Mouse (Mus musculus) 3T3-L1 (cell line): ENCODE measurements at regions not wholly inside any gene's neighbourhood (a gene's known extent, or its start where the extent isn't known, plus 50 kb on each side); places are given as distances from the start of the nearest gene placed in this dataset.

Experiments used
- DNase-seq: peaks from one replicate; pipeline ENCODE4 v3.0.0-alpha.2; 2015; ENCODE audit warnings: low read depth, low spot score

DNA sequence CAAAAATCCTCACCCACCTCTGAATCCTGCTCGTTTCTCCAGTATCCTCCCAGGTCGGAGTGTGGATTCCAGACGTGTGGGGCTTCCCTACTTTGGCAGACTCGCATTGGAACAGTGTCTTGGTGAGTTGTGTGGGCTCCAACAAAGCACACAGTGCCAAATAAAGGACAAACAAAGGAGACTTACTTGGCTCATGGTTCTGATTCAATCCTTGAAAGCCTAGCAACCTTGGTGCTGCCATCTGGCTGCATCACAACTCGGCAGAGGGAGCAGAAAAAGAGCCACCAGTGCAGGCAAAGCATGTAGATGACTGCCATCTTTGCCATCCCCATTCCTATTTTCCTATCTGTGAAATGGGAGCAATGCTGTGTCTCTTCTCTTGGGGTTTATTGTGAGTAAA, 64.0 kb downstream of the Il9r start:
- DNase-seq: no peak

- no peak for DNase-seq
These were observed 66.1 kb downstream of the Il9r start for GRCm38 (mm10) chr11:32133996-32134395.

- peak; percentile 46 for DNase-seq
These were observed 68.0 kb downstream of the Il9r start for GRCm38 (mm10) chr11:32132008-32132615.

DNA sequence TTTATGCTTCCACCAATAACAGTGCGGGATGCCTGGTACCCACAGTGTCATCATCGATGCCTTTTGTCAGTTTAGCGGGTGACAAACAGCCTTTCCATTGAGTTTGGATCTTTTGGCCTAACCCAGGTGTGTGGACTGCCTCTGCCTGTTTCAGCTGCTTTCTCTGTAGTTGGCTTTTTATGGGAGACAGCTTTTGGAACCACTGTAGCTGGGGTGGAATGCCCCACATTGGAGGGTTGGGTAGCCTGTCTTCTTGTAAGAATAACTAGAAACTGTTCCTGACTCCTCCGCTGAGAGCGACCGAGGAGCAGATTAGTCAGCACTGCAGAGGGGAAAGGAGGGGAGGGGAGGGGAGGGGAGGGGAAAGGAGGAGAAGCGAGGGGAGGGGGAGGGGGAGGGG, 71.5 kb downstream of the Il9r start:
- DNase-seq: no peak

DNA sequence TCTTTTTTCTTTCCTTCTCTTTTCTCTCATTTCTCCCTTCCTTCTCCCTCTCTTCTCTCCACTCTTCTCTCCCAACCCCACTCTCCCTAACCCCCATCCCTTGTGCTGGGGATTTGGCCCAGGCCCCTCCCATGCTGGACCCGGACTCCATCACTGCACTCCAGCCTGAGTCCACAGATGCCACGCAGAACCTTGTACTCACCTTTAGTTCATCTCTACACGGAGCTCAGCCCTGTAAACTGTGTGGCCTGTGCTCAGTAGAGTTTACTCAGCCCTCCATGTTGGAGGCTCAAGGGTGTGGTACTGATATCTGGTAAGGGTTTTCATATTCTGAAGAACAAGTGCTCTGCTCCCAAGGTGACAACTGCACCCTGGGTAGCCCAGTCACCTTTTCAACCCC, 72.1 kb downstream of the Il9r start:
- DNase-seq: no peak

DNA sequence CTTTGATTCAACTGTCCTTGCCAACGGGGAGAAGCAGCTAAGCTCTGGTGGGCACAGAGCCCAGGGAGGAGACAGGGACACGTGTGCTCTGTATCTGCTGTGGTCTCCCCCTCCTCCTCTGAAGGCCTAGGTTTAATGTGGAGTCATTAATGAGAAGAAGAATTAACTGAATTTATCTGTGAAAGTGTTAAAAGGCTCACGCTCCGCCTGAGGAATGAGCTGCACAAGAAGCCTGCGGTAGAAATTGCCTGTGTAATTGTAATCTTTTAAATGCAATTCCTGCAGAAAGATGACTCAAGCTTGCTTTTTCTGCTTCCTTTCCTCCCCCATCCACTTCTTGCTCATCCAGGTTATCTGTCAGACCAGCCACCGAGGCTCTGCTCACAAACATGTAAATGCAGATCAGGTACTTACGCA, 72.7 kb downstream of the Il9r start:
- no peak for DNase-seq

DNA sequence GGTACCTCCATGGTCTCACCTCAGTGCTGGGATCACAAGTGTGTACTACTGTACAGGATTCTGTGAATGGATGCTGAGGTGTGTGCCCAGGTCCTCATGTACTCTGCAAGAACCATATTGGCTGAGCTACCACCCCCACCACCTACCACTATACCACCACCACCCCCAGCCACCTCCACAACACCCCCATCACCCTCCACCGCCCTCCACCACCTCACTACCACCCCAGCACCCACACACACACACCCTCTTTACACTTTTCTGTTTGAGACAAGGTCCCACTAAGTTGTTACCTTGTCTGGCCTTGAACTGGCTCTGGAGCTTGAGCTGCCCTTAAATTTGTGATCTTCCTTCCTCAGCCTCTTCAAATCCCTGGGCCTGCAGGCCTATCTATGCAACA, 73.3 kb downstream of the Il9r start:
- DNase-seq: no peak

- no peak for DNase-seq
These were observed 73.8 kb downstream of the Il9r start for GRCm38 (mm10) chr11:32126311-32126698.

GRCm38 (mm10) chr11:32125586-32126310, 74.3 kb downstream of the Il9r start:
- DNase-seq: no peak

DNA sequence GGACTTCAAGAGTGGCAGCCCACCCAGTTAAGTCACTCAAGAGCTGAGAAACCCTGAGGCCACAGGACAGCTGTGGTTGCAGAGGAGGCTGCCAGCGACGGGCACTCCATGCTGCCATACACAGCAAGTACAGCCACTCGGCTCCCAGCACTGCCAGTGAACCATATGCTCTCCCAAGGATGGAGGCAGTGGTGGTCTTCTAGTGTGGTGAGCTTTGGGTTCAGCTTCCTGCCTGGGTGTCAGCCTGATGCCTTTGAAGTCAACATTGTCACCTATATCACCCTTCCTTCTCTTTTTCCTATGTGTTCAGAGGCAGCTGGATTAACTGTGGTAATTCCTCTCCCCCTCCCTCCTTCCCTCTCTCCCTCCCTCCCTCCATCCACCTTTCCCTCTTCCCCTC, 79.5 kb downstream of the Il9r start:
- DNase-seq: no peak

GRCm38 (mm10) chr11:32118844-32119629, 81.0 kb downstream of the Il9r start:
- no peak for DNase-seq

GRCm38 (mm10) chr11:32117930-32118329, 82.1 kb downstream of the Il9r start:
- no peak for DNase-seq

- no peak for DNase-seq
These were observed 86.8 kb downstream of the Il9r start for GRCm38 (mm10) chr11:32113118-32113826.

DNA sequence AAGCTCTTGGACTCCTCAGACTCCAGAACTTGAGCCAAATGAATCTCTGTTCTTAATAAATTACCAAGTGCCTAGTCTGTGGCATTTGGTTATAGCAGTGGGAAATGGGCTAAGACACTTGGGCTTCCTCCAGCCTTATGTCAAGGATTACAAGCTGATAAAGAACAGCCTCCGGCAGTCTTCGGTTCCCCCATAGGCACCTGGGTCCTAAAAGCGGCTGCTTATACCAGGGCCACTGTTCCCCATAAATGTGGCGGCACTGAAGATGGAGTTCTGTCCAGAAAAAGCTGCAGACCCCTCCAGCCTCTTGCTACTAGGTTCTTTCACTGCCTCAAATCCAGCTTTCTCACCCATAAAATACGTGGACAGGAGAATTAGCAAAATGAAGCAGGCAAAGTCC, 87.6 kb downstream of the Il9r start:
- no peak for DNase-seq

DNA sequence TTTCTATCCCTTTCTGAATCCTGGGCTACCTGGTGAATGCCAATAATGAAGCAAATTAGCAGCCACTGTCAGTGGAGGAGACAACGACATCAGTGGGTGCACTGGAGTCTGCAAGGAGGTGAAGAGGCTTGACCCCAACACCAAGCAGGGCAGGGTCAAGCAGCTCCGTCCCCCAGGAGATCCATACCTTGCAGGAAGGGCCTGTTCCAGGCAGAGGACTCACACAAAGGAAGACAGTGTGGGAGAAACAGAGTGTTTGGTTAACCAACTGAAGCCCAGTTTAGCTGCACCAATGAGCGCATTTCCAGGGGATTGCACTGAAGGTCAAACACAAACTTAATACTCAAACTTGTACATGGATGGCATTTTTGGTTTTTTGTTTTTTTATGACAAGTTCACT, 88.2 kb downstream of the Il9r start:
- DNase-seq: no peak

GRCm38 (mm10) chr11:32109911-32110310, 90.2 kb downstream of the Il9r start:
- DNase-seq: no peak
